Mouse (Mus musculus) layer of hippocampus, postnatal 25 days (tissue): Measurements from ENCODE around the gene Hoxc13. TPM values are rescaled to one million over a fixed set of nuclear protein-coding genes. Genes with fewer than 3 reads are reported as not detected.
A peak's percentile ranks its signal among the peaks of the same experiment; 100 is the strongest.

Experiments
- DNase-seq, 2 experiments: peaks; one replicate each; pipeline ENCODE4 v3.0.0; 2022; ENCODE audit warnings: mixed read lengths in 2 of 2, low spot score in 1 of 2; ENCODE audit errors: extremely low spot score in 1 of 2
- total RNA-seq, 2 experiments: library from RNA; stranded (reverse); gene quantifications; 2 replicates each; pipeline ENCODE4 v1.2.3; 2021

The Hoxc13 gene
- total RNA-seq, 2 experiments from 2014 or later, result not detected

GRCm38 (mm10) chr15:102963259-102963658 is 42.4 kb downstream of the Hoxc13 start:
- DNase-seq, result no peak

GRCm38 (mm10) chr15:102963671-102964640 is 43.1 kb downstream of the Hoxc13 start:
- DNase-seq, result no peak

DNA sequence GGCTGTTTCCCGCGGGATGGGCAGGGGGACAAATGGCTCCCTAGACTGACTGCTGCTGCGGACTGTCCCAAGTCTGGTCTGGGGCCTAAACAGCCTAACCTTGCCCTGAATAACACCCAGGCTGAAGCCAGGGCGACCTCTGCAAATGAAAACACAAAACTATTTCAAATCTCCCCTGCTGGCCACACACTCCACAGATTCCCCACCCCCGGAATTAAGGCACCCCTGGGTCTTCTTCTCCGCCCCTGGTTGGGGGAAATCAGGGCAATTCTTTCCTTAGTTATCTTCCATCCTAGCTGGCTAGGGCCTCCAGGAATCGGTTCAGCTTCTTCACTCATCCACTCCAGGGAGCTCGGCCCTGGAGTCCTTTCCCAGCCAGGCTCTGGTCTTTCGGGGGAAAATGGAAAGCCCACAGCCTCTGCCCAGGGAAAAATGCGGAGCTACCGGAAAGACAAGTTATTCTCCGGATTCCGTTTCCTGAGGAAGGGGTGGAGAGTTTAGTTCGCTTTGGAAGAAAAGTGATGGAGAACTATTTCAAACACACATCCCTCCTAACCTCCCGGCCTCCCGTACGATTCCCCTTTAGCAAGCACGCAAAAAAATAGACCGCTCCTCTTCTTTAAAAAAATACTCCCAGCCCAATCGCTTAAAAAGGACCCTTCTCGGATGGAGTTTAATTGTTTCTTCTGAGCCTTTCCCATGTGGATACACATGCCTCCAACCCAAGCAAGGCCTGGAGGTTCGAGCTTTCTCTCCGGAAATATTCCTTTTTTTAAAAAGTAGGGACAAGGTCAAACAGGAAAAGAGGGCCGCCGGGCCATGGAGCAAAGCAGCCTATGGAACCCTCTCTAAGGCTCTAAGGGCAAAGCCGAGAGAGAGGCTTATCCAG is 44.3 kb downstream of the Hoxc13 start:
- no peak for DNase-seq

DNA sequence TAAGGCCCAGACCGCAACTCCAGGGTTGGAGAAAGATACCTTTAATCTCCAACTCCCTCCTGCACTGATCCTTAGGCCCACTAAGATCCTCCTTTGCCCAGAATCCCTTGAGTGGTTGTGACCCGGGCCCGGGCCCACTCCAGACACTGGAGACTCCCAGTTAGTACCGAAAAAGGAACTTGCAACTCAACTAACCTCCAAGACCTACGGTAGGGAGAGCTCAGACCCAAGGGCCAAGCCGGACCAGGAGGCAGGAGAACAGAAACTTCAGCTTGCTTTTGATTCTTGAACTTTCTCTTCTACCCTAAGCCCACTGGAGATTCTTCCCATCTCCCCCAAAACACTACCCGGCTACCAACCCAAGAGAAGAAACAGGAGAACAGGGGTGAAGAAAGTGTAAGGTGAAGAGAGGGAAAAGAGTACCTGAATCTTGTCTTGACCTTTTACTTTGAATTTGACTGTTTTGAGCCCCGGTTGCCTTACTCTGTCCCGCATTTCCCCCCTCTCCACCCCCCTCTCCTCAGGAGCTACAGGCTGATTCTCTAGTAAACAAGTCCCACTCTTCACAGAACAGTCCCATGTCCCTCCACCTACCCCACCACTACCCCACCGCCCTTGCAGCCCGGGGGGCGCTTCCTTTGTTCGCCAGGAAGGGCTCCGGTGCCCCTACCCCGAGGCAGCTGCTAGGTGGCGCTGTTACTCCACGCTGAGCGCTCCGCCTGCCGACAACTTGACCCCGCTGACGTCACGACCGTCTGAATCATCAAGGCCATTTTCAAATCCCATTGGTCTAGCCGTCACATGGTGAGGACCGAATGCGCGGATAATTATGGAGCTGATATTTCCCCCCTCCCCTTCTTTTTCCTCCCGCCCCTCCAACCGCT is 45.2 kb downstream of the Hoxc13 start:
- DNase-seq, result no peak

GRCm38 (mm10) chr15:102966776-102967311 is 45.9 kb downstream of the Hoxc13 start, which contains the start of gene Hoxc10:
Gene Hoxc10, plus strand, starts transcription at chr15:102966796.
- DNase-seq, result no peak

GRCm38 (mm10) chr15:102967312-102967510 is 46.3 kb downstream of the Hoxc13 start, which contains the start of gene Hoxc5:
Gene Hoxc5, plus strand, starts transcription at chr15:102967443.
- no peak for DNase-seq

DNA sequence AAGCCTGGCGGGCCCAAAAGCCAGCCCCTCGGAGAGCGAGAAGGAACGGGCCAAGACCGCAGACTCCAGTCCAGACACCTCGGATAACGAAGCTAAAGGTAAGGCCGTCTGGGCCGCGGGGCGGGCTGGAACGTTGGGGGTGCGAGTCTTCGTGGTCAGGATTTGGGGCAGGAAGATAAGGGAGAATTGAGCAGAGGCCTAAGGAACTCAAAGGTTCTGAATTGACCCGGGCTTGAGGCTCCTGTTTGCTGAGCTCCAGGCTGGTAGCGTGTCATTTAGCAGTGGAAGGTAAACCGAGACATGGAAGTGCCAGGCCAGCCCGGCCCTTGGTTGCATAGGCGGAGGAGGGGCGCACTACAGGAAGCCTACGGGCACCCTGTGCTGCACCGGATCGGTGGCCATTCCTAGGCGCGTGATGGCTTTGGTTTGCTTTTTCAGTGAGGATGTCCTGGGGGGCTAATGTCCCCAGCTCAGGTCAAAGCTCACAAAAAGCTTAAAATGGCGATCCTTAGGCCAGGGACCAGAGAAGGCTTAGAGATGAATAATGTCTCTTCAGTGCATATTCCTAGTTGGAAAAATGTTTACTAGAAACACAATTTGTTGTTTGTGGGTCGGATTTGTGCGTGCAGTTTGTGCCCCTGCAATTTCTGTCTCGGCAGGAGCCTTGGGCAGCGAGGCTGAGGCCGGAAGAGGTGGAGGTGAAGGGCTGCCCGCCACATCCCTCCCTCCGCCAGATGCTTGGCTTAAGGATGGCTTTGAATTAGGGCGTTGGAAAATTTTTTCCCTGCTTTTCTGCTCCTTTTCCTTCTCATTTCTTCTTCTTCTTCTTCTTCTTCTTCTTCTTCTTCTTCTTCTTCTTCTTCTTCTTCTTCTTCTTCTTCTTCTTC is 46.9 kb downstream of the Hoxc13 start:
- DNase-seq, result no peak

GRCm38 (mm10) chr15:102969296-102969695 is 48.4 kb downstream of the Hoxc13 start:
- no peak for DNase-seq

DNA sequence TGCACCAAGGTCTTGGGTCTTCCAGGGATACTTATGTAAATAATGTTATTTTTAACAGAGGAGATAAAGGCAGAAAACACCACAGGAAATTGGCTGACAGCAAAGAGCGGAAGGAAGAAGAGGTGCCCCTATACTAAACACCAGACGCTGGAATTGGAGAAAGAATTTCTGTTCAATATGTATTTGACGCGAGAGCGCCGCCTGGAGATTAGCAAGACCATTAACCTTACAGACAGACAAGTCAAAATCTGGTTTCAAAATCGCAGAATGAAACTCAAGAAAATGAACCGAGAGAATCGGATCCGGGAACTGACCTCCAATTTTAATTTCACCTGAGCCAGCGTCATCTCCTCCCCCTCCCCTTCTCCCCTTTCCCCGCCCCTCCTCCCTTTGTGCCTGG is 49.8 kb downstream of the Hoxc13 start:
- peak in 1 of 2 experiments; percentile 33 for DNase-seq

GRCm38 (mm10) chr15:102972254-102972653 is 51.4 kb downstream of the Hoxc13 start:
- DNase-seq, result no peak

DNA sequence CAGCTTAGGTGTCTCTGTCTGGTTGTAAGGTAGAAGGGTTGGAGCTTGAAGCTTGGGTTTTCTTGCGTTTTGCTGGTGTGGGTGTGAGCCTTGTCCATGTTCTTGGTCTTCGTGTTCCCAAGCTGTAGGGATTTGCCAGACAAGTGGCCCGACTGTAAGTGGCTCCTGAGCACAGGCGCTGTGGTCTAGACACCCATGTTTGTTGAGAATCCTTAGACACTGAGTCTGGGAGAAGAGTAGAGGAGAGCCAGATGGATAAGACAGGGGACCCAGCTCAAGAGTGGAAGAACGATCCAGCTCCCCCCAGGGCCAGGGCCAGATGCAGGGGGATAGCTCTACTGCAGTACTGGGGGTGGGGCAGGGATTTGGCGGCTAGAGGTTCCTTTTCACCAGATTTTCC is 51.9 kb downstream of the Hoxc13 start:
- no peak for DNase-seq

DNA sequence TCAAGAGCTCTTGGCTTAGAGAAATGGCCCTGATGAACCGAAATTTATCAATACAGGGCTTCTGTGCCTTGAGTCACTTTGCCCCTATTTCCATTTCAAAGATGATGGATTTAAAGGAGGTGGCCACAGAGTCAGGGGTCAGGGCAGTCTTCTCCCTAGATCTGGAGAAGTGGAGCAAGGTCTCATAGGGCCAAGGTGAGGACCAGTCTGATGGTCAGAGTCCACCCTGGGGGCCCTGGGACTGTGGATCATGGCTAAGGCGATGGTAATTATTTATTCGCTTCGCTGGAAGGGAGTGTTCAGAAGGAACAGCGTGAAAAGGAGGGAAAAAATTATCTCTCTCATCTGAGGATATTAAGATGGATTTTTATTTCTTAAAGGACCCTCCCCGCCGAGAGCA is 54.1 kb downstream of the Hoxc13 start:
- DNase-seq, result no peak

GRCm38 (mm10) chr15:102975688-102976111 is 54.8 kb downstream of the Hoxc13 start:
- DNase-seq, result no peak

DNA sequence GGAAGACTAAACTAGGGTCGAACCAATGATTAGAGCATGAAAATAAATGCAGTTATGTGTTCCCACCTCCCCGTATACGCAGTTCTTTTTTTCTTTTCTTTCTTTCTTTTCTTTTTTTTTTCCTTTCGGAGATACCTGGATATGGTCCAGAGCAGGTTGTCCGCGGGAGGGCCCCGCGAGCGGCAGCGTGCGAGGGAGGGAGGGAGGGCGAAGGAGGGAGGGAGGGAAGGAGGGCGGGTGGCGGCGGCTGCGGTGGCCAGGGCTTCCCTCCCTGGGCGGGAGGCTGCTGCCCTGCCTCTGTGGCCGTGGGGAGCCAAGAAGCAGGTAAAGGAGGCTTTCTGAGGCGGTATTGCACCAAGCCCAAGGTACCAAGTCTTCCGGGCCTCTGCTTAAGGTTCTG is 55.3 kb downstream of the Hoxc13 start, which contains the start of gene Hoxc9:
Hoxc9 (plus strand) TSS at position 269 of the 400 bp plus-strand sequence.
- no peak for DNase-seq

- DNase-seq, result no peak
Measured at GRCm38 (mm10) chr15:102976631-102977422, 55.9 kb downstream of the Hoxc13 start.

- DNase-seq, result no peak
Measured at GRCm38 (mm10) chr15:102977423-102977974, 56.6 kb downstream of the Hoxc13 start.
